29 mouse cellular contexts compared by ENCODE assay signal in genomic region chr12:108939317-108939716, GRCm38 (mm10). TPM values are rescaled to one million over a fixed set of nuclear protein-coding genes. Genes with fewer than 3 reads are reported as not detected.
DNase-seq lines count a peak whose midpoint lies in the region; ATAC-seq and TF ChIP-seq lines count a peak whose summit lies in the region.
"Had no signal": no experiment of that assay in that cellular context is flagged by ENCODE, and none has a peak within 500 bp of the region (broad histone marks: within the 10 kb centered on the region; RNA-seq: fewer than 3 reads in every experiment).

No protein-coding gene starts in this region.

- no peak for DNase-seq in heart, adult 2 months
- no peak for DNase-seq in midbrain, embryonic 10.5 days (ENCODE audit: low spot score)
- no peak for DNase-seq in midbrain, embryonic 11.5 days (ENCODE audit: low spot score, missing footprints)
- peak; percentile 28 for DNase-seq in thymus, postnatal 25 days
- no peak for DNase-seq in thymus, postnatal 14 days
- DNase-seq: adrenal gland, postnatal 10 days; cerebellum, adult 11 months; cerebellum, adult 9-10 months; cerebellum, postnatal 36 days; embryo, embryonic 11 days; gastrocnemius, adult 2 months; gastrocnemius, postnatal 36 days; heart, adult 18-20 months; heart, postnatal 10 days; kidney, adult 2 months; kidney, postnatal 10 days; layer of hippocampus, postnatal 36 days; left cerebral cortex, postnatal 4 days; liver, postnatal 0 days; lung, postnatal 36 days; retina, postnatal 1 day; right cerebral cortex, postnatal 14 days had no signal

- no peak for TF ChIP-seq EP300 in heart, adult 2 months (IDR thresholded peaks at IDR 0.05; ENCODE audit: insufficient read depth, low read depth, low read length)

- H3K9ac ChIP-seq in heart, embryonic 16.5 days (ENCODE audit: low read length) = no peak overlapping the region
- no peak overlapping the region for H3K9ac ChIP-seq in heart, adult 2 months (ENCODE audit: low read depth, low read length)
- H3K9ac ChIP-seq in midbrain, embryonic 11.5 days (ENCODE audit: low read length) = no peak overlapping the region
- H3K9ac ChIP-seq: embryonic facial prominence, embryonic 13.5 days; heart, embryonic 12.5 days; liver, embryonic 12.5 days; liver, postnatal 0 days; neural tube, embryonic 15.5 days had no signal

- H3K27me3 ChIP-seq in heart, embryonic 16.5 days (ENCODE audit: control insufficient read depth, insufficient read depth, low read length) = no peaks in the 10 kb centered on the region
- no peaks in the 10 kb centered on the region for H3K27me3 ChIP-seq in heart, adult 2 months (ENCODE audit: control insufficient read depth, insufficient read depth, low read length)
- no peaks in the 10 kb centered on the region for H3K27me3 ChIP-seq in midbrain, embryonic 10.5 days (ENCODE audit: low read depth, poor library complexity, severe bottlenecking)
- no peaks in the 10 kb centered on the region for H3K27me3 ChIP-seq in midbrain, embryonic 11.5 days (ENCODE audit: control insufficient read depth, insufficient read depth, low read length)
- H3K27me3 ChIP-seq: embryonic facial prominence, embryonic 13.5 days; heart, embryonic 12.5 days; liver, embryonic 12.5 days; neural tube, embryonic 15.5 days; Patski had no signal

- intact Hi-C loops in heart, adult 2 months (cut with DNase I) = no loop called here

- no peak for TF ChIP-seq CTCF in heart, adult 2 months (IDR thresholded peaks at IDR 0.05)

- H3K4me1 ChIP-seq in heart, embryonic 16.5 days (ENCODE audit: control insufficient read depth, insufficient read depth, low read length) = peaks cover 10% of the 10 kb centered on the region
- peaks cover 4% of the 10 kb centered on the region for H3K4me1 ChIP-seq in heart, adult 2 months (ENCODE audit: control insufficient read depth, insufficient read depth, low read length)
- 0 out of 2 replicates have a peak, but pooled peaks cover 3% of the 10 kb centered on the region for H3K4me1 ChIP-seq in midbrain, embryonic 10.5 days
- peaks cover 2% of the 10 kb centered on the region; the same call in 1 of the 2 replicates for H3K4me1 ChIP-seq in midbrain, embryonic 11.5 days (ENCODE audit: control insufficient read depth, insufficient read depth, low read length)
- H3K4me1 ChIP-seq: liver, embryonic 12.5 days; neural tube, embryonic 15.5 days had no signal

- H3K4me2 ChIP-seq in heart, embryonic 16.5 days (ENCODE audit: low read depth, low read length) = no peak overlapping the region
- H3K4me2 ChIP-seq in midbrain, embryonic 11.5 days = no peak overlapping the region
- H3K4me2 ChIP-seq: embryonic facial prominence, embryonic 13.5 days; heart, embryonic 12.5 days; liver, embryonic 12.5 days; neural tube, embryonic 15.5 days had no signal

- 81% methylated on average over 9 of the region's 9 CpGs for WGBS in heart, embryonic 16.5 days
- WGBS in heart, adult 2 months = 94% methylated on average over 9 of the region's 9 CpGs
- WGBS in midbrain, embryonic 10.5 days = 92% methylated on average over 9 of the region's 9 CpGs
- WGBS in midbrain, embryonic 11.5 days = 85% methylated on average over 9 of the region's 9 CpGs

- no peak overlapping the region for H3K4me3 ChIP-seq in heart, embryonic 16.5 days (ENCODE audit: low read length)
- H3K4me3 ChIP-seq in heart, adult 2 months = no peak overlapping the region
- H3K4me3 ChIP-seq in midbrain, embryonic 10.5 days = no peak overlapping the region
- no peak overlapping the region for H3K4me3 ChIP-seq in midbrain, embryonic 11.5 days (ENCODE audit: low read depth, low read length)
- H3K4me3 ChIP-seq: embryonic facial prominence, embryonic 13.5 days; gastrocnemius, adult 2 months; heart, embryonic 12.5 days; liver, embryonic 12.5 days; neural tube, embryonic 15.5 days had no signal

- ATAC-seq in heart, embryonic 16.5 days (replicated peaks; ENCODE audit: extremely low read depth, insufficient read depth, low FRiP score) = no peak
- ATAC-seq in midbrain, embryonic 11.5 days (ENCODE audit: low FRiP score) = no peak
- ATAC-seq in erythroid progenitor cell, adult 5-6 weeks (replicated peaks; ENCODE audit: low FRiP score, poor library complexity, severe bottlenecking) = no peak
- ATAC-seq: liver, embryonic 12.5 days; liver, postnatal 0 days; Patski had no signal

- H3K36me3 ChIP-seq in heart, embryonic 16.5 days (ENCODE audit: control insufficient read depth, insufficient read depth) = no peaks in the 10 kb centered on the region
- H3K36me3 ChIP-seq in heart, adult 2 months (ENCODE audit: control insufficient read depth, insufficient read depth, low read length) = no peaks in the 10 kb centered on the region
- H3K36me3 ChIP-seq in midbrain, embryonic 10.5 days = no peaks in the 10 kb centered on the region
- no peaks in the 10 kb centered on the region for H3K36me3 ChIP-seq in midbrain, embryonic 11.5 days (ENCODE audit: control insufficient read depth, insufficient read depth, low read length)
- H3K36me3 ChIP-seq: embryonic facial prominence, embryonic 13.5 days; heart, embryonic 12.5 days; liver, embryonic 12.5 days; neural tube, embryonic 15.5 days had no signal

- TF ChIP-seq POLR2A in heart, adult 2 months (IDR thresholded peaks at IDR 0.05; ENCODE audit: insufficient read depth, low read depth, low read length) = no peak

- H3K27ac ChIP-seq in heart, embryonic 16.5 days (ENCODE audit: low read length) = peak overlapping the region; percentile 27; the same call in 1 of the 2 replicates
- no peak overlapping the region for H3K27ac ChIP-seq in heart, adult 2 months
- H3K27ac ChIP-seq in midbrain, embryonic 10.5 days (replicated peaks) = peak overlapping the region; percentile 42
- H3K27ac ChIP-seq in midbrain, embryonic 11.5 days (ENCODE audit: low read depth, low read length) = no peak overlapping the region
- H3K27ac ChIP-seq: embryonic facial prominence, embryonic 13.5 days; gastrocnemius, adult 2 months; liver, embryonic 12.5 days; neural tube, embryonic 15.5 days had no signal

- H3K9me3 ChIP-seq in heart, embryonic 16.5 days (replicated peaks; ENCODE audit: control insufficient read depth, low read length) = no peaks in the 10 kb centered on the region
- H3K9me3 ChIP-seq in midbrain, embryonic 10.5 days (replicated peaks) = no peaks in the 10 kb centered on the region
- no peaks in the 10 kb centered on the region for H3K9me3 ChIP-seq in midbrain, embryonic 11.5 days (ENCODE audit: control insufficient read depth, low read length)
- H3K9me3 ChIP-seq: embryonic facial prominence, embryonic 13.5 days; heart, embryonic 12.5 days; liver, embryonic 12.5 days; neural tube, embryonic 15.5 days had no signal

- H3K79me2 ChIP-seq in heart, adult 2 months (replicated peaks; ENCODE audit: control insufficient read depth, insufficient read depth, low read length) = no peaks in the 10 kb centered on the region

RNA-seq across cellular contexts. Expression of gene Wars, which starts 45.3 kb away (rescaled TPM):
- polyA plus RNA-seq in heart, embryonic 16.5 days (2015; fragmentation: Nextera tagmentation; extraction: Ambion mirVana) = 58.1 and 63.0 TPM in 2 replicates
- total RNA-seq in heart, adult 2 months (2021) = 10 to 100 TPM; 29.8 to 42.4 TPM
- polyA plus RNA-seq in heart, adult 2 months (2012; rRNA removed) = 43.6 and 60.2 TPM in 2 replicates
- polyA plus RNA-seq in midbrain, embryonic 10.5 days (2016; fragmentation: Nextera tagmentation; extraction: Ambion mirVana) = 151 and 156 TPM in 2 replicates
- polyA plus RNA-seq in midbrain, embryonic 11.5 days (2014; fragmentation: Nextera tagmentation; extraction: Ambion mirVana) = 128 TPM in 2 replicates
- total RNA-seq in erythroid progenitor cell, adult 5-6 weeks (2015; ENCODE audit: low replicate concordance) = 4.6 and 12.3 TPM in 2 replicates
- total RNA-seq in erythroid progenitor cell, adult 5-6 weeks (2017; ENCODE audit: low replicate concordance) = 8.2 and 21.4 TPM in 2 replicates

RNA-seq across cellular contexts. Expression of gene Wdr25, which starts 45.9 kb away (rescaled TPM):
- polyA plus RNA-seq in heart, embryonic 16.5 days (2015; fragmentation: Nextera tagmentation; extraction: Ambion mirVana) = 7.1 and 10.2 TPM in 2 replicates
- total RNA-seq in heart, adult 2 months (2021) = 1 to 10 TPM; 3.5 to 4.9 TPM
- polyA plus RNA-seq in heart, adult 2 months (2012; rRNA removed) = 9.5 and 14.4 TPM in 2 replicates
- 7.3 and 11.2 TPM in 2 replicates for polyA plus RNA-seq in midbrain, embryonic 10.5 days (2016; fragmentation: Nextera tagmentation; extraction: Ambion mirVana)
- 4.7 and 5.0 TPM in 2 replicates for polyA plus RNA-seq in midbrain, embryonic 11.5 days (2014; fragmentation: Nextera tagmentation; extraction: Ambion mirVana)
- total RNA-seq in erythroid progenitor cell, adult 5-6 weeks (2015; ENCODE audit: low replicate concordance) = 0.84 and 2.5 TPM in 2 replicates
- total RNA-seq in erythroid progenitor cell, adult 5-6 weeks (2017; ENCODE audit: low replicate concordance) = 4.2 and 11.4 TPM in 2 replicates

Comparison
In these comparisons a context has a peak if more than half of its experiments do, and no peak if none do; other contexts are left out.
1. H3K27ac ChIP-seq: peak in heart, embryonic 16.5 days (single experiment) and midbrain, embryonic 10.5 days (single experiment); none in heart, adult 2 months (single experiment) and midbrain, embryonic 11.5 days (single experiment).